Mouse (Mus musculus) adipocyte (in vitro differentiated cells): ENCODE data around the gene Prkg1.
A peak's percentile ranks its signal among the peaks of the same experiment; 100 is the strongest.

Experiments used
- DNase-seq: peaks from one replicate; pipeline ENCODE4 v3.0.0-alpha.2; 2016; ENCODE audit warnings: low spot score

The Prkg1 gene

DNA sequence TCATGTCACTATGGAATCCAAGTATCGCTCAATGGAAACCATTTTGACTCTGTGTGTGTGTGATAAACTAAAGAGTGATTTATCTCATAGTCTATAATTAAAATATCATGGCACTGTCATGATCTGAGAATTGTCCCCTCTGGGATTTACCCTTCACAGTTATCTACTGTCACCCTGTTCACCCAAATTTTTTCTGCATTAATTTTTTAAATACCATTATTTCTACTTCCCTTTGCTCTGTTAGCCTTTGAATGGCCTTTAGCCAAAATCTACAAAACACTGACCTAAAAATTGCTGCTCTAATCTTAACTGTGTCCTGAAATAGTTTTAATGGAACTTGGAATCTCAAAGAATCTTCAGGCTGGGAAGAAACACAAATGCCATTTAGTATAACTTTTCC is 143.1 kb downstream of the Prkg1 start:
- no peak for DNase-seq

DNA sequence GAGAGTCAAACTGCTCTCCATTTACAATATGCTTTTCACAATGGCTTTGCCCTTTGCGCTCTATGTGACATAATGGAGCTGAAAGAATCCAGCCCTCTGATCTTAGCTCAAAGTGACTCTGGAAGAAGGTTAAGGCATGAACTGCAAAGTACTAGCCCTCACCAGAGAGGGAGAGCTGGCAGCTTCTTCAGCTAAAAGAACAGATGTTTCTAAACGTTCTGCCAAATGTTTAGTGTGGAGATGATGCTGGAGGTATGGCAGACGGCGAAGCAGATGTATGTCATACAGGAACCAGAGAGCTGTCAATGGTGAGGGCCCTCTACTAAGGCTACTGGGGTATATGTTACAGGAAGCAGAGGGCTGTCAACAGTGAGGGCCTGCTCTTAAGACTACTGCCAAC is 148.0 kb downstream of the Prkg1 start:
- no peak for DNase-seq

DNA sequence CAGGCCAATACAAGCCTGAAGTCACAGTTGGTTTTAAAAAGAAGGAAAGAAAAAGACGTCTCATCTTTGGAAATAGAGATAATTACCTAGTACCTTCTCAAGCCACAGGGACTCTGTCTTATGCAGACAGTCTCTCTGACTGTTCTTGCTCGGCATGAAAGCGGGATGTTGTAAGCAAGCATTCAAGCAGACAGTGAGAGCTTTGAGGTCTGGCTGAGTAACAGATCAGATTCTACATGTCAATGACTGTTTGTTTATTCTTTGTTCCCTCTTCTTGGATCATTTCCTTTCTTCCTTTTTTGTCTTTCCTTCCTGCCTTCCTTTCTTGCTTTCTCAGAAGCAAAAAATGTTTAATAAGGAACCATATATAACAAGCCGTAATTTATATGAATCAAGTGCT is 148.7 kb downstream of the Prkg1 start:
- no peak for DNase-seq

DNA sequence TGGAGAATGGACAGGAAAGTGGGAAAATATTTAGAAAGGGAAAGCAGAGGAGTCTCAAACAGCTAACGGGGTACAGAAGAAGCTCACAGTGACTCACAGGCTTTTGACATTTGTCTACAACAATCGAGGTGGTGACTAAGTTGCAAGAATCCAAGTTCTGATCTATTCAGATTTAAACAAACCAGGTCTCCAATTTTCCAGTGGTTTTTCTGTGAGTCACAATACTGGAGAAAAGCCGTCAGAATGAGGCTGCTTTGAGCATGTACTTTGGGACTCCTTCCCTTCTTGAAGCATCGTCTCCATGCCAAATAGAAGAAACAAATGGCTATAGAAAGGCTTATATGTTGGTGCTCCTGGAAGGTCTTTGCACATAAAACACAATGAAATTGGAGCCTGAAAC is 151.7 kb downstream of the Prkg1 start:
- no peak for DNase-seq

DNA sequence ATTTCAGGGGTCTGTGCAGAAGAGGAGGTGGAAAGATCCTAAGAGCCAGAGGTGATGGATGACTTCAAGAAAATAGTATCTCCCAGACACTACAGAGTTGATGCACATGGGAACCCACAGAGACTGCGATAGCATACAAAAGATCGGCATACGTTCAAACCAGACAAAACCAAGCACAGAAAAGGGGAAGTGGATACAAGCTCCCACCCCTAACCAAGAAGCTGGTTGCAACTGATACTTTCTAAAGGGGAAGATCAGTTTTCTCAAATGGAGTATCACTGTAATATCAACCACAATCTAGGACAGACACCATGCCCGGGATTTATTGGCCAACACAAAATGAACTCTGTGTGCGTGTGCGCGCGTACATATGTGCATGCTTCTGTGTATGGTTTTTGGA is 162.3 kb downstream of the Prkg1 start:
- no peak for DNase-seq

DNA sequence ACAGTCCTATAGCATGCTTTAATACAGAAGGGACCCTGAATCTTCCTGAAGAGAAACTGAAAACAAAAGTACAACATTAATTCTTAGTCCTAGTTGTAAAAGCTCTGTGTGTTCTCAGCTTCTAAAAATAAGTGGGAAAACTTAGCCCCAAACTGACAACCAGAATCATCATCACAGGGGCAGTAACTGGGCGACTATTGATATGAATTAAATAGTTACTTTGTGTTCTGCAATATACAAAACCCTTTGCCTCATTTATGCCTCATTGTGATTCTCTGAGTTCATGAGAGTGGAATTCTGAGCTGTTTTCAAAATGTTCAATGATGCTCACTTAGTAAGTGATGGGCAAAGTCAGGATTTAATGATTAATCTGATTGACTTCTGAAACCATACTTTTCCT is 170.8 kb downstream of the Prkg1 start:
- DNase-seq: no peak

DNA sequence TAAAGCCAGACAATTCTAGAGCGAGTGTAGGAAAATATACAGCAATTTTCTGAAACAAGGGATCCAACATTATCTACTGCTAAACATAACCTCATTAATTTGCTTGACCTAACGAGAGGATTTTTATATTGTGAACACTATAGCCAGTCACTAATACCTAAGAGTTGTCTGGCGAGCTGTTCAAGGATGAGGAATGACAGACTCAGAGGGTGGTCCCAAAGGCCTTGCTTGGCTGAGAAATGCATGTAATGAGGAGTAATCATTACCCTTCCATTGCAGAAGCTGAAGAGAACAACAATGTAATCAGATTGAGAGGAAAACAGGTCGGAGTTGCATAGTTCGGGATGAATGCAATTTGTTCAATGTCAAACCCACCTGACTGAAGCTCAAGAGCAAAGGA is 174.1 kb downstream of the Prkg1 start:
- DNase-seq: no peak

DNA sequence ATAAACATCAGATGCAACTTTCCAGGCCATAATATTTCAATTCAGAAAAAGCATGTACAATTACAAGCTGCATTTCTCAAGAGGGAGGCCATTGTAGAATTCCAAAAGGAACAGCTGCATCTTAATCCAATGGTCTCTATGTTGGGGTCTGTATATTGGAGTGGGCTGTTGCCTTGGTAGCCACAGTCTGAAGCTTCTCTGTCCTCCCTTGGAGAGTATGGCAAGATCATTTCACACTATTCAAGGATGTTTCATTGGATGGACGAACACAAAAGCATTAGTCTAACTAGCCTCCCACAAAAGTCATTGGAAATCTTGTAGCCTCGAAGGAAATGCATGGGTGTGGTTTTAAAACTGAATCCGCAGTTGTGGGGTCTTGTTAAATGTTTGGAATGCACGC is 187.7 kb downstream of the Prkg1 start:
- DNase-seq: no peak

DNA sequence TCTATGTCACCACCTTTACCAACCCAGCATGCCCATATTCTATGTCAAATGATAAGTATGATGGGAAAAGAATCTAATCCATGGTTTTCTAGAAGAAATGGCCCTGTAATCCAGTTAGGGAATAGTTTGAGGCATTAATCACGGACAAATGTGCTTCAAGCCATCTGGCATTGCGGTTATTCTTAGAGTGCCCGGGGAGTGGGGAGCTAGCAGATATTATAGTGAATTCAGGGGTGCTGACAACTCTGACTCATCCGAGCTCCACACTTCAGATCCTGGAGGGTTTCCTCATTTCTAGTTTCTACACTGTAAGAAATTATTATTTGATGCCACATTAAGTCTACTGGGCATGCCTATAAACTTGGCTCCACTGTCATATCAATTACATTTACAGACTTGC is 200.5 kb downstream of the Prkg1 start:
- no peak for DNase-seq

DNA sequence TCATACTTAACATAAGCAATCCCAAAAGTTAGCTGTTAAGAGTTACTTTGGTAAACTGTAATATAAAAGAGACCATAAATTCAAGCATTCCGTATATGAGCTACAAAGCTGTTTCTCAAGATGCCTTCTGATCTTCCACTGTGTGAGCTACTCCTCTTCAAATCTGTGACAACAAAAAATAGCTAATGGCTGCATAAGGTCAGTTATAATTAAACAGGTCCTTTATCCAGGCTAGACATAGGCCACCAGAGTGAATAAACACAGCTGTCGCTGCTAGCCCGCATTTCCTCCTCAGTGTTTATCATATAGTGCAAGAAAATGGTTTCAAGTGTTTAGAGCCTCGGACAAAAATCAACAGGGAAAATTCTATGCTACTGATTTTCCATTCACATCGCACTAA is 218.8 kb downstream of the Prkg1 start:
- no peak for DNase-seq

DNA sequence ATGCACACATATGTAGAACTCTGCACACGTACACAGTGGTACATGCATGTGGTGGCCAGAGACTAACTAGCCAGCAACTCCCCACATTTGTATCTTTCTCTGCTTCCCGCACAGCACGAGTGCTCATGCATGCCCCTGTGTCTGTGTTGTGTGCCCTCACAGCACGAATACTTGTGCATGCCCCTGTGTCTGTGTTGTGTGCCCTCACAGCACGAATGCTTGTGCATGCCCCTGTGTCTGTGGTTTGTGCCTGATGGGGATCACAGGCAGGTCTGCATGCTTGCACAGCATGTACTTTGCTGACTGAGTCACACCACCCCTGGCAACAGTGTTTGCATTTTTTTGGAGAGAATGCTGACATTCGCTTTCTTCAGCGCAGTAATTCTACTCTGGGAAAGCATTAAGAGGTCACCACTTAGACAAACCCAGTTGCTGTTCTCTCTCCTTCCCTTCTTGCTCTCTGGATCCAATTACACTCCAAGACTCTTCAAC is 233.5 kb downstream of the Prkg1 start:
- DNase-seq: no peak

DNA sequence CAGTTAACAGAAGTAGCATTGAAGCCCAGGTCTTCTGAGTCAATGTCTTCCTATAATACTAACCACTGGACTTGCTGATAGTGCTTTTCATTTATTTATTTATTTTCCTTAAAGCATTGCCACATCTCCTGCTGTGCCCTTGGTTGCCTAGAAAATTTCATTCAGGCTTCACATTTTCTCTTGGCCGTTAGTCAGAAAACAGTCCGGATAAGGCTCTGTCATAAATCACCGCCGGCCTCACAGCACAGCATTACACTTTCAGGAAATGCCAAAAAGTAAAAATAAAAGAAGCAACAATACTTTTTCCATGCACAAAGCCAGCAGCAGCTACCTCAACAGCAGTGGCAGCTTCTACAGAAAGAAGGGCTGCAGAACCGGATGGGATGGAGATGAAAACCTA is 234.2 kb downstream of the Prkg1 start:
- peak; percentile 79 for DNase-seq

DNA sequence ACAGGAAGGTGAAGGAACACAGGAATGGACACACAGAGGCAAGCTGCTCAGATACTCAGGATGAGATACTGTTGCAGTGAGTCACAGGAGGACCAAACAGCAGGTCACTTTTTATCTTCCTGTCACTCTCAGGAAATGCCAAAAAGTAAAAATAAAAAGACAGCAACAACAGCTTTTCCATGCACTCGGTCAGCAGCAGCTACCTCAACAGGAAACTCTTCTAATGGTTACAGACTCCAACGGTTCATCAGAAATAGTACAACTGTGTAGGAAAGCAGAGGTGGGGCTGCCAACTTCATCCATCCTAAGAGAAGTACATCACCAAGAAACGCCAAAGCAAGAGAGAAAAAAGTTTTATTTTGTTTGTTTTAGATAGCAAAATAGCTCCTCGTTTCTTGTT is 234.9 kb downstream of the Prkg1 start:
- no peak for DNase-seq

DNA sequence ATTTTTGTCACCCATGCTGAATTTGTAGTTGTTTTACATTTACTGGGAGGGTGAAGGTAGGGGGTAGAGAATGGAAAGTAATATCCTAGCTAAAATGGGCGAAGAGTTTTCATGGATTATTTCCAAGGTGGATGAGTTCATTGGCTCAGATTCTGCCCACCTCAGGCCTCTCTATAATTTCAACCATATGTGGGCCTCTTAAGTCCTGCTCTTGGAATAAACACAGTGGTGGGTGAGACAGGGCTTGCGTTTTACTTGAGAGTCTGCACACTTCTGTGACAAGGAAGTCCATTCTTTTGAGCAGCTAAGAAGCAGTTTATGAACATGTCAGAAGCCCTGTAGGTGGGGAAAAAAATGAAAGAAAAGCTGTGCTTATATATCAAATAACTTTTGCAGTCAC is 250.3 kb downstream of the Prkg1 start:
- DNase-seq: no peak

DNA sequence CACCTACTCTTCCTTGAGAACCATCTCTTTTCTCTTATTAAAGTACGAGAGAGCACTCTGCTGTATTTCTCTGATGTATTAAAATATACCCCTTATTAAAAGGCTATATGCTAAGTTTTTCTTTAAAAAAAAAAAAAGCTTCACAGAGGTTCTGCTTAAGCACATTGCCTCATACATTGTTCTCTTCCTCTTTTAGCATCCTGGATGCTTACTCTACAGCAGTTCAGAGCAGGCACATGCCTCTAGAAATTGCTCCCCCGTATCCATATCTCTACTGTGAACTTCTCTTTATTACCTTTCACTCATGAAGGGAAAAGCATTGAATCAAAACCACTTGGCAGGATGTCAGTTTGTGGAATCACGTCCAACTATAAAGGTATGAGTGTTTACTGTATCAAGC is 257.0 kb downstream of the Prkg1 start:
- no peak for DNase-seq

DNA sequence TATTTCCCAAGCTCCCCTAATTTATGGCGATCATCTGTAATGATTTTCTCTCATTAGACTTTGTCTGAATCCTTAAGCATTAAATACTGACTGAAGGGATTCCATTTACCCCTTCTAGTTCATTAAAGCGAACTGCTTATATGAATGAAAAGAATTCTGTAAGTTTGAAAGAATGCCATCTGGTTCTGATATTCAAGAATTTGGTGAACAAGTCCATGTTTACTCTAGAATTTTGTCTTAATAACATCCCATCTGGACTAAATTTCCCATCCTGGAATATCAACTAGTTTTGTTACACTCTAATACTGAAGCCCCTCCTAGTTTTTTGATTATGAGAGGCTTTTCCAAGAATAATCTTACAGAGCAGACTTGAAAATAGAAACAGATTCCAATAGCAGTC is 258.5 kb downstream of the Prkg1 start:
- DNase-seq: no peak

DNA sequence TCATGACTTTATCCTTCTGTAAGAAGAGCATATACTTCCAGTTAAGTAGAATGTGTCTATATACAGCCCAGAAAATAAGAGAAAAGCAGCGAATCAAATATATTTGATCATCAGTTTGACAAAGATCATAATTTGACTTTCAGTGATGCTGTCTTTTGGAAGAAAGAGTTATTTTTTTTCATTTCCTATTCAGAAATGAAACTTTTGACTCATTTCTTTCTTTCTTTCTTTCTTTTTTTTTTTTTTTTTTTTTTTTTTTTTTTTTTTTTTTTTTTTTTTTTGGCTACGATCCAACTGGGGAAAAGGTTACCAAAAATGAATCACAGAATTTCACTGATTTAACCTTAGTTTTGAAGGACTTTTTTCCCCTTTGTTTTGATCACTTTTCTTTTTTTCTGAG is 259.8 kb downstream of the Prkg1 start:
- DNase-seq: no peak

DNA sequence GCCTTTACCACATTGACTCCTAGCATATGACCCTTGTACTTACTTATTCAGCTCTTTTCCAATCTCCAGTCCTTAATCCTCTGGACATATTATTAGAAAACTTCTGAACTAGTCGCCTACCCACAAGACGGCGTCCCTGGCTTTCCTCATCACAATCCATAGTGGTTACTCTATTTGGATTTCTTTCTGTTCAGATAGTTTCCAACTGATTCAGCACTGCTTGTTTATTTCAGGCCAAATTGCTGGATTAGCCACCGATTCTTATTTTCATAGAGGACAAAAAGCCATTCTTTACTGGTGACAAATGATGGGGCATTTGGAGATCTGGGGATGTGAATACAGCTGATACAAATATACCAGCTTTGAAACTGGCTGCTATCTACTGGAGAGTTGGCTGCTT is 267.4 kb downstream of the Prkg1 start:
- DNase-seq: no peak

DNA sequence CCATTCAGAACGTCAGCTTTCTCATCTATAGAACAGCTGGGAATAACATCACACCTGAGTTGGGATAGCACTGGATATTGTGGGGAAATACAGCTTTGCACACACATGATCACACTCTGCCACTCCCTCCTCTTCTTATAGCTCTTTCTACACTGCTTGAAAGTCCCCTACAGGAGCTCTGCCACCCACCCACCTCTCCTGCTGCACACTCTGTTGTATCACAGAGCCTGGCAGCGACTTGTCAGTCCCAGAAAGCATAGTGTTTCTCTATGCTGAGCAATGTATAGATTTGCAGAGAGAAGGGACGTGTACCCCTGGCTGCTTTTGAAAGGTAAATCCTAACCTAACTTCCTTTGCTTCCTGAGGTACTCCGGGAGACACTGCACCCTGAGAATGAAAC is 275.2 kb downstream of the Prkg1 start:
- DNase-seq: no peak

DNA sequence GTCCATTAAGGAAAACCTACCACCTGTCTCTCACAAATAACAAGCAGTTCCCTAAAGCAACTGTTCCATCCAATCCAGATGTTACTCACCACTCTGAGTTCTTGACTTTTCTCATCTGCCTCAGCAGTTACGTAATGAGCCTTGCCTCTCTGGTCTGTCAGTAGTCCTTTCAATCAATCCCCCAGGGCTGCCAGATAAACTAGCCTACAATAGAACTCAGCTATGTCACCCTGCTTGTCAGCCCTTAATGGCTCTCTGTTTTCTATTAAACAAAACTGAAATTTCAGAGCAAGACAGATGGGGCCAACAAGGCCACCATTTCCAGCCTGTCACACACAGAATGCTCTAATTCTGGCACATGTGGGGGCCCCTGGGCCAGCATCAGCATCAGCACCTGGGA is 293.1 kb downstream of the Prkg1 start:
- no peak for DNase-seq

DNA sequence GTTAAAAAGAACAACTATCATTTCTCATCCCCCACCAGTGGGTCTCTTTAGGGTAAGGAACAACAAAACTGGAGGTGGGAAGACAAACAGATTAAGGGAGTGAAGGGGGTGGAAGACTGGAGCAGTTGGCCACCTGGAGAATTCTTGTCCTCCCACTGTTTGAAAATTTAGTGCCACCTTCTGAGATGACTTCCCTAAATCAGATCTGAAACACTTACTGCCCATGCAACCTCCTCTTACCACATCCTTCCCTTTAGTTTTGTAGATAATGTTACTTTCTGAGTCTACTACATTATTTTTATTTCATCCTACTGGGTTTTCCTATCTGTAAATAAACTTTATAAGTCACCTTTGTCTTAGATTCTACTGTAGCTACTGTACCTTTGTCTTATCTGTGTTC is 304.6 kb downstream of the Prkg1 start:
- no peak for DNase-seq

DNA sequence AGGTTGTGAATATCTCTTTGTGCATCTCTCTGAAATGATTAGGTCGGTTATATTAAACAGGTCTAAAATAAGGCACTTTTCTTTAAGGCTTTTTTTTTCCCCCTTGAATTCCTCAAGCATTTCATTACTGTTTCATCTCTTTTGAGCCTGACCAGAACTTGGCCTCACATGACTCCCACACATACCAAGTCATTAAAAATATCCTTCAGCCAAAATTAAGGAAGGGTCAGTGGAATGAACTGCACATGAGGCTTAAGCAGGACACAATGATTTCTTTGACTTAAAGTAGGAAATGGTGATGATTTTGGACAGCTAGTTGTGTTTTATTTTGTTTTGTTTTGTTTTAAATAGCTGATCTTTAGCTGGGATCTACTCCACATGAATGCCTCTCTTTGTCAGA is 320.7 kb downstream of the Prkg1 start:
- no peak for DNase-seq

DNA sequence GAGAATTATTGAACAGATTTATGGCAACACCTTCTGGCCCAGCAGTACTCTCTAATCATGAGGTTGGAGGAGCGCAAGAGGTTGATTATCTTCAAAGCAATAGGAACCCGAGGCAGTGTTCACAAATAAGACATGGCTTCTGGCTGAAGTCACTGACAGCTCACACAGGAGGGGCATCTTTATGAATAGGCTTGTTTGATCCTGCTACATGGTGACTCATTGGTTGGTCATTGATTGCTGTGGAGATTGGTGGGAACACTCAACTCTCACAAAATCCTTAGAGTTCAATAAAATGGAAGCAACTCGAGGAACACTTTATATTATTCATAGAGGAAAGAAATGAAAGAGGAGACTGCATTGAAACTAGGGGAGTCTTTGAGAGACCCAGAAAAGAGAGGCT is 322.5 kb downstream of the Prkg1 start:
- no peak for DNase-seq

DNA sequence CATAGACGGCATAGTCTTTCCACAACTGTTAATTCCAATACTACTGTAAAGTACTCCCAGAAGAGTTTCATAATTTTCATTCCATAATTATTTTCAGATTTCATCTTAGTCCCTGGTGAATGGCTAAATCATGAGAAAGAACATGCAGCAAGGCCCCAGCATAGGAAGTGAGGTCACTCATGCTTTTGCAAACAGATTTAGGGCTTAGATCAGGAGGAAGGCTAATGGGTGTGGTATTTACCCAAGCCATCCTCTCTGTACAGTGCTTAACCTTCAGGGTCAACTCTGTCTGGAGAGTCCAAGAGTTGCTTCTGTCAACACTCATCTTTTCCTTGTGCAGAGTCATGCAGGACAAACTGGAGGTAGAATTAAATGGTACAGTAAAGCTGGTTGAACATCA is 331.4 kb downstream of the Prkg1 start:
- DNase-seq: no peak

DNA sequence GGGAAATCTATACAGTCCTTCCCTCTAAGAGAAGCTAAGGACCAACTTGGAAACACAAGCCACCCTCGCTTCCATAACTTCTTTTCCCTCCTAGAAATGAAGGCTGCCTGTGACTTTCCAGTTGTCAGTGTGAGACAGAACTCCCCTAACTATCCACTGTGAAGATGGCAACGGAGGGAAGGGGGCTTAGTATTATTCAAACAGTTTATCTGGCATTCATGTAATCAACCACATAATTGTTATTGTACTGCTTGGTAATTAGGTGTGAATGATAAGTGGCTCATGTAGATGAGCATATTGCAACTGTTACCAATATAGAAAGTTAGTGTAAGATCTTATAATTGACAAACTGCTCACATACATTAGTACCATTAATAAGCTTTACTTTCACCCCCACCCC is 333.4 kb downstream of the Prkg1 start:
- DNase-seq: no peak
